Mouse (Mus musculus): ENCODE results near the gene Tbc1d4.
A peak's percentile ranks its signal among the peaks of the same experiment; 100 is the strongest.

Gene Tbc1d4

DNA sequence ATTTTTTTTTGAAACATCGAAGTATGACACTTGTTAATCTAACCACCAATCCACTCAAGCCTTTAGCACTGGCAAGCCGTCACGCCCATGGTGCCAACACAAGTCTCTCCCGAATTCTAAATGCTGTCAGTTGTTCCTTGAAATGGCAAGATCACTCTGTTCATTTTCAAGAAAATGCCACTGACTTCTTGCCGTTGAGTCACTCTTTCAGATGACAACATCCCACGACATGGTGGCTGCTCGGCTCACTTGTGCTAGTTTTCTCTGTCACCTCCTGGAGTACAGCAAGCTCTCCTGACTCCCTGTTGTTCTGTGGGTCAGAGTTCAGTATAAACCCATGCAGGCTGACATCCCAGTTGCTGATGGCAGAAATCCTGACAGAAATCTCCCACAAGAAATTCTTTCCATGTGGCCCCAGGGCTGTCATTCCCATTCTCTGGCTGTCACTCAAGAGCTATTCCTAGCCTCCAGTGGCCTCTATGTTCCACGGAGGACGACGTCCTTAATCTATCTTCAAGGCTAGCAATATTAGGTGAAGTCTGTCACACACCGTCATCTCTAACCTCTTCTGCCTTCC is 81.5 kb downstream of the Tbc1d4 start:
- DNase-seq: no peak

DNA sequence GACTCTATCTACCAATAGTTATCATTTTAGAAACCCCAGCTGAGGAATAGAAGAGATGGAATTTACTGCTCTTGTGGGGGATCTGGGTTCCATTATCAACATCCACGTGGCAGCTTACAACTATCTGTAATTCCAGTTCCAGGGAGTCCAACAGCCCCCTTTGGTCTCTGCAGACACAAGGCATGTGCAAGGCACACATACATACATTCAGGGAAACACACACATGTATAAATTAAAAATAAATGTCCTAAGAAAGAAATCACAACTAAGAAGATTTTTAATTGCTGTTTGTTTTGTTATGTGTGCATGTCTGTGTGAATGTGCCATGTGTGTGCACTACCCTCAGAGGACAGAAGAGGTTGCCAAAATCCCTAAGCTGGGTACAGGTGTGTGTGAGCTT is 82.5 kb downstream of the Tbc1d4 start:
- no peak for DNase-seq

DNA sequence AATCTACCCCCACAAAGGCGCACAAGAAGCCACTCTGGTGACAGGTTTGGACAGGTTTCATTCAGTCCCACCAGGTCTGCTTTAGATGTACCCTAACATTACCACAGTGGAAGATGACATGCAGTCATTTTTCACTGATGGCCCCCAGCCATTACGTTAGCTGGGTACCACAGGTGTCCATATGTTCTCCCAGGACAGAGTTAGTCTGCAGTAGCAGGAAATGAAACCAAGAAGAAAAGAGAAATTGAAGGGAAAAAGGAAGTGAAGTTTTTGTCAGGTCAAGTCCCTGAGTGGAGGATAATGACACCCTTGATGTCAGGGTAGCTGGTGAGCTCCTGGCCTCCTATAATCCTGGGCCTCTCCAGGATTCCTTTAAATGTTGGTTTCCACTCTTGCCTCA is 89.0 kb downstream of the Tbc1d4 start:
- DNase-seq: no peak

DNA sequence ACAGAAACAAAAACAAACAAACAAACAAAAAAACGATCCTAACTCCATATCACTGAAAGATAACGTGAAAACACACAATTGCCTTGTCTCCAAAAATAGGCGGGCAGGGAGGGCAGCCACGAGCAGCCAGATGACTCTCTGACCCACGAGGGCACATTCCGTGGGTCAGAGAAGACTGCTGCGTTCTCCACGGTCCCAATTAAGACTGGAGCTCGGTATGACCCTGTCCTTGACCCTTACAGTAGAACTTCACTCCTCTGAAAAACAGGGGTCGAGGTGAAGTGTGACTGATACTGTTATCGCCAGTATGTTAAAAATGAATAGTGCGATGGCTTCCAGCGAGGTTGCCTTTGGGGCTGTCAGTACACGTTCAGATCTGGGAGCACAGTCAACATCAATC is 90.7 kb downstream of the Tbc1d4 start:
- DNase-seq: no peak

DNA sequence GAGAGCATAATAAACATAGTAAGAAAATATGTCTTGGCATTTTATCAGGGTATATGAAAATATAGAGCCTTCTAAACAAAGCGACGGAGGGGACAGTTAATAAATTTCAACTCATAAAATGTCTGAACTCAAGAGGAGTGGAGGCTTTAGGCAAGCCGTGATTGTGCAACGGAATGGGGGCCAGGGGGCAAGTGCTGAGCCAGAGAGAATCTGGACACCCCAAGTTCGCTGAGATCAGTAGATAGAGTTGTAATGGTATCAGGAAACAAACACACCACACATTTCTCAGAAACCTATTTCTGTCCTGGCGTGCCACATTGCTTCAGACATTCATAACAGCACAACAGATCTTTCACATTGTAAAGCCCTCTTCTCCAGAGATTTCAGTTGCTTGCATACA is 91.2 kb downstream of the Tbc1d4 start:
- DNase-seq: no peak

DNA sequence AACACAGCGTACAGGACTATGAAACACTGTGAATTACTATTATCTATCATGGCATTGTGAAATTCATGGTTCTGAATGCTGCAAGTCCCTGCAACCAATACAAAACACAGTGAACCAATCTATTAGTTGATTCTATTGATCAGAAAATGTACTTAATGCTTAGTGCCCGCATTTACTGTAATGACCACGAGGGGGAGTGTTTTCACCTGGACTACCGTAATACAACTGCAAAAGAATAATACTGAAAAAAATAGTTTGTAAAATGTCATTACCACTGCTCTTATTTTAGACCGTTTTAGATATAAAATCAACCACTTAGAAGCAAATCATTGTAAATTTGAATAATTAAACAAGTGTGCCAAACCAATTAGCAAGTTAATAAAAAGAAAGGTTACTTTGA is 91.7 kb downstream of the Tbc1d4 start:
- peak; percentile 61 for DNase-seq

DNA sequence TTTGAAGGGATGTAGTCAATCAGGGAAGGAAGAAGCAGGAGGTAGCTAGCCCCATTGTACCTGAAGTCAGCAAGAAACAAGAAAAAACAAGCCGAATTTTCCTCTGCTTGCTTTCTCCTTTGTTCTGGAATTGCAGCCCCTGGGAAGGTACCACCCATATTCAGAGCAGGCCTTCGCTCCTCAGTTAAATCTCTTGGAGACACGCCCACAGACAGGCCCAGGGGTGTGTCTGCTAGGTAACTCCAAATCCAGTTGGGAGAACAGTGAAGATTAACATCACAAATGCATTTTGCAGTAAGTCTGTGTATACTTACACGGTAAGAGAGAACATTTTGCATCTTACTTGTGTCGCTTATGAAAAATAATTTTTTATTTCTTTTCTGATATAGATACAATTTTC is 92.1 kb downstream of the Tbc1d4 start:
- DNase-seq: no peak

DNA sequence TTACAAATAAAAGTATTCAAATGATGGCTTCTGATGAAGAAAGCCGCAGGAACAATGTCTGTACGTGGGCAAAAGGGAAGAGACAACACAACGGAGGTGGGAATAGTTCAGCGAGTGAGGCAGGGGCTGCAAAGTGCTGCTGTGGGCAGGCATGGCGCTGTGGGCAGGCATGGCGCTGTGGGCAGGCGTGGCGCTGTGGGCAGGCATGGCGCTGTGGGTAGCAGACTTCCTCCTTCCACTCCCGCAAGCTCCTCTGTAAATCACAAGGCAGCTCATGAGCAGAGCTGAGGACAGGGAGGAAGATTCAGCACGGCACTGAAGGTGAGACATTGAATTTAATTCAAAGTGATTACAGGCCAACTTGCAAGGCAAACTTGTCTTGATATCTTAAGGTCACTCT is 93.0 kb downstream of the Tbc1d4 start:
- no peak for DNase-seq

DNA sequence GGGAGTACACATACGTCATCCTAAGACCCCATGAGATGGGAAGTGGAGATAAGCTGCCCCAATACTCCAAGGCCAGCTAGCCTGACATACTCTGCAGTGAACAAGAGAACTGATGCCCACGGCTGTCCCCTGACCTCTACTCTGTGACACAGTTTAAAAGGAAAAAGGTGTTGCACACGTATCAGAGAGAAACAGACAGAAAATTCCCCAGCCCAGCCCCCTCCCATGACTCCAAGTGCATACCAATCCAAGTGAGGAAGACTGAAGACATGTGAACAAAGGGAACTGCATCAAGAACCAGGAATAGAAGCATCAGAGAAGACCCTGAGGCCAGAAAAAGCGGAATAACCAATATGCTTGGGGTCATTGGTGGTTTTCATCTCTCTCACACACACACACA is 93.7 kb downstream of the Tbc1d4 start:
- DNase-seq: no peak

DNA sequence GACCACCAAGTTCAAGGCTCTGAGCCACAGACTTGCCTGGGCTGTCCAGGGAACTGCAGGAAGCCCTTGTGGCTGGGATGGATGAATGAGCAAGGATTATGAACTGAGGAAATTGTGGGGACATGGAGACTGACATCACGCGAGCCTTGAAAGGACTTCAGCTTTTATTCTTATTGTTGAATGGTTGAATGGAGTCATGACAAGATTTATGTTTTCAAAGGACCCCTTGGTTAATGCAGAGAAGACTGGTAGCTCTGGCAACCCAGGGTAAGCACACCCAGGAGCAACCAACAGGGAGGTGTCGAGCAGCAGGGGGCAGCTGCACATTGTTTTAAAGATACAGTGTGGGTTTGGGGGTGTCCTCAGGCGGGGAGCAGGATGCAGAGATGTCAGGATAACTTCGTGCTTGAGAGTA is 94.4 kb downstream of the Tbc1d4 start:
- DNase-seq: no peak

DNA sequence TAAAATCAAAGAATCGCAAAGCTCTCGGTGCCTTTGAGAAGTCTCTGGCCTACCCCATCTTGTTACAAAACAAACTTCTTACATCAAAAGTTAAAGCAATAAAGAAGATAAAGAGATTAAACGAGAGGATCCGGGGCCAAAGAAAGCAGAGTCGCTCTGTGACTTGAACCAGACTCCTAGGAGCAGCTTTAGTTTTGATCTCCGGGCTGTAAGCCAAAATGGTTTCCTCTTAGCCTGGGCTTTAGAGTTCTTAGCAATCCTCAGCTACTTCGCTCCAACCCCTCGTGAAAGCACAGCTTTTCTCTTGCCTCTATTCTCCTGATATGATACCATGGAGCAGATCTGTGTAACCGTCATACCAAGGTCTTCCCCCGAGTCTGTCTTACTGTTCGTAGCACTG is 95.8 kb downstream of the Tbc1d4 start:
- DNase-seq: no peak

DNA sequence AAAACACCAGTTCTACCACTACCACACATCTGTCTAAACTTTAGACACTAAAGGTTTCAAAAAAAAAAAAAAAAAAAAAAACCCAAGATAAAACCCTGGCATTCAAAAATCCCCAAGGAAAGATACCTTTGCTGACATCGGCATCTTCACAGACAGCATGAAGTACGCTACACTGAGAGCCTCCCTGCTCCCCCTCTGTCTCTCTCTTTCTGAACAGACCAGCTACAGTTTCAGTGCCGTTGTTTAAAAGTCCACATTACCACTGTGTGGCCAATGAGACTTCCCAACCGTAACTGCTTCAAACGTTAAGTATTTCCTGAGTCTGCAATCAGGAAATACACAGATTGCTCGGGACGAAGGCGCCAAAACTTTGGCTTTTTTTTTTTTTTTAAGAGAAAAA is 97.6 kb downstream of the Tbc1d4 start:
- no peak for DNase-seq

DNA sequence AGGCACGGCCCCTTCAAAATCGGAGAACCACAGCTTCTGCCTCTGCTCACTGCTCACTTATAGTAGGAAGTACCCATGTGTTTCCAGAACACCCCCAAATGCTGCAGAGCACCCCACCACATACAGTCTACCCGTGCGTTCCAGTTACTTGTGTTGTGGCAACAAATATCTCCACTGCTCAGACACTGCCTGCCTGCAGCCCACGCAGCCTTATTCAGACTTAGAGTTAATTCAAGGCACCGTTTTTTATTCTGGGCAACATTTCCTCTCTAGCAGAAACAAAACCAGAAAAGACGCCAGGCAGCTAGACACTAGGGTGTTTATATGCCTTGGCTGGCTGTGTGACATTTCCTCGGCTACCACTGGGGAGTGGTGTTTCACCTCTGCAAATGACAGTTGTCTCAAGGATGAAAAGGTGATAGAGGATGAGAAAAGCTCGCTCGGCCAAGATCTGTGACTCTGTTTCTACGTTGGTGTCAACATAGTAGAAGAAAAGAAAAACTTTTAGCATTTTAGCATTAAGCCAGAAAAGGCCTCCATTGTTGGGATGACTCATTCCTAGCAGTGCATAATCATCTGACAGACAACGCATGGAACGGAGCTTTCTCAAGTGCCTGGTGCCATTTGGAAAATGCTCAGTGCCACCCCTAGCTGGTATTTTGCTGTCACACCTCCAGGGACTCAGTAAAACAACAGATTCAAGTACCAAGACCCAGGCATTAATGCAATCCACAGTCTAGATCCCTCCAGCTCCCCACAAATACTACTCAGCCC is 98.3 kb downstream of the Tbc1d4 start:
- no peak for DNase-seq

DNA sequence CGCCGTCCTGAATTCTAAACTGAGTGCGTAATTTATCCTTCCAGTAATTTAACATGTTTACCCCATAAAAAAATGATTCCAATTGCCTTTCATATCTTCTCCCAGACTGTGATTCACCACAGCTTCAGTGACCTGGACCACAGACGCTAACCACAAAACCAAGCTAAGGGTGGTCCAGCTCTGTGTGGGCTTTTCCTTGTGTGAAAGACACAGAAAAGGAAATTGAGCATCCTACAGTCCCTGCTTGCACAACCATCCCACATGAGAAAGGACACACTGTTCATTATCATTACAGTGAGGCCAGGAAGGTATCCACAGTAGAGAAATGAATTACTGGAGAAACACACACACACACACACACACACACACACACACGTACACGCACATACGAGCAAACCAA is 99.2 kb downstream of the Tbc1d4 start:
- no peak for DNase-seq

DNA sequence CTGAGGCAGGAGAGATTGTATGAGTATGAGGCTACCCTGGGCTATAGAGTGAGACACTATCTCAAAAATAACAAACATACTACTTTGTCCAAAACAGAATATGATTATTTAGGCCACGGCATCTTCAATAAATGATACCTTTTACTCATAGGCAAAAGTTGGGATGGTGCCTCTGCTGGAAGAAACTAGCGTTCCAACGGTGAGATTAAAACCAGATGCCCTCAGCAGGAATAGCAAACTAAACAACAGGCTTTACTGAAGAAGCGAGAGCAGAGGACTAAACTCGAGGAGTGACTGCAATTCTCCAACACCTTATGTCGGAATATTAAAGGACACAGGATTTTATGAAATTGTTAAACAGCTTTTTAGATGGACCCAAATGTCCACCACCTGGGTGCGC is 101.0 kb downstream of the Tbc1d4 start:
- no peak for DNase-seq

DNA sequence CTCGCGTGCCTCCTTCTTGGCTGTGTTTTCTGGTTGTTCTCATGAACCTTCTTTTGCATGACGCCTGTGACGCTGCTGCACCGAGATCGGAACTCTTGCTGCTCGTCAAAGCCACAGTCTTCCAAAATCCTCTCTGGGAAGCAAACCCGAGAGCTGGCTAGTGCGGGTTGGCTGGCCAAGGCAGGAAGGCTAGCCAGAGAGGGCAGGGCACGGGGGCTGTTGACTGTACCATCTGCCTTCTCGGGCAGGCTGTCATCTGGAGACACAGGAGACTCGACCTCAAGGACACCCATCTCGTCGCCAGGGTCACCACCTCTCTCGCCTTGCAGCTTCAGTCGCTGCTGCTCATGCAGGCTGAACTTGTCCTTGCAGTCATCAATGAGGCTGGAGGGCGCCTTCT is 101.8 kb downstream of the Tbc1d4 start:
- DNase-seq: no peak

DNA sequence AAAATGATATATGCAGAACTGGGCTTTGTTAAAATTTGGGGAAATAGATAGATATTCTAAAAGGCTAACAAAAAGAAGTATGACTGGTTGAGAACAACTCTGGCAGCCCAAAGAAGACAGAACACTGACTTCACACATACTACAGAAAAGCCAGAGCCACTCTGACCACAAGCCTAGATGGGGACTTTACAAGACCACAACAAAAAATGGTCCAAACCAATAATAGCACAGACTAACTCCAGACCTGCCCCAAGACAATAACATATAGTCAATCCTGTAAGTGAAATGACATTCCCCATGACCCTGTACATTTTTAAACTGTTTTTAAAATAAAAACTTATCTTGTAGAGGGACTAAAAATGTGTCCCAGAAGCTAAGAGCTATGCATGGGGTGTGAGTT is 103.2 kb downstream of the Tbc1d4 start:
- no peak for DNase-seq

DNA sequence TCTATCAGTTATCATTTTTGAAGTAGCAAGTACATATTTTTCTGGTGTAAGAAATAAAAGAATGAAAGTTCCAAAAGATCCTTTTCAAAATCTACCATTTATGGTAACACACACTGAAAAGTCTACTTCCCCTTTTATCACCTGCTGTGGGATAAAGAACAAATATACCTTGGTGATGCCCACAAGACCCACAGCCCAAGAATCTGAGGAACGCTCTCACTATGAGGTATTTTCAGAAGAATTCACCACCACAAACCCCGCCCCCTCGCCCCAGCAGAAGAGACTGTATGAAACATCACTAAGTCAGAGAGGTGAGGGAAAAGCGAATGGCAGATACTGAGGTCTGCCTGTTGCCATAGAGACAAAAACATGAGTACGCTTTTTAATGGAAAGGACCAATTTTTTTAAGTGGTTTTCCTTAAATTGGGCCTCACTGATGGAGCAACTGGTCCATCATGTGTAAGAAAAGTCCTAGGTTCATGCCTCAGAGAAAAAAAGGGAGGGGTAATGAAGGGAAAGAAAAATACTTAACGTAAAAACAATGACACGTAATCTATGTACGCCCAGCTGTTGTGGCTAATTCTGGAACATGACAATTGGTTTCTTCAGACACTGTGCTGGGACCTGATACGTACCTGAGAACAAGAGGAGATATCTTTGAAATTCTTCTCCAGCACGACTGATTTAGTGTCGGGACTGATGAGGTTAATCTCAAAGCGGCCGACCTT is 104.4 kb downstream of the Tbc1d4 start:
- no peak for DNase-seq

DNA sequence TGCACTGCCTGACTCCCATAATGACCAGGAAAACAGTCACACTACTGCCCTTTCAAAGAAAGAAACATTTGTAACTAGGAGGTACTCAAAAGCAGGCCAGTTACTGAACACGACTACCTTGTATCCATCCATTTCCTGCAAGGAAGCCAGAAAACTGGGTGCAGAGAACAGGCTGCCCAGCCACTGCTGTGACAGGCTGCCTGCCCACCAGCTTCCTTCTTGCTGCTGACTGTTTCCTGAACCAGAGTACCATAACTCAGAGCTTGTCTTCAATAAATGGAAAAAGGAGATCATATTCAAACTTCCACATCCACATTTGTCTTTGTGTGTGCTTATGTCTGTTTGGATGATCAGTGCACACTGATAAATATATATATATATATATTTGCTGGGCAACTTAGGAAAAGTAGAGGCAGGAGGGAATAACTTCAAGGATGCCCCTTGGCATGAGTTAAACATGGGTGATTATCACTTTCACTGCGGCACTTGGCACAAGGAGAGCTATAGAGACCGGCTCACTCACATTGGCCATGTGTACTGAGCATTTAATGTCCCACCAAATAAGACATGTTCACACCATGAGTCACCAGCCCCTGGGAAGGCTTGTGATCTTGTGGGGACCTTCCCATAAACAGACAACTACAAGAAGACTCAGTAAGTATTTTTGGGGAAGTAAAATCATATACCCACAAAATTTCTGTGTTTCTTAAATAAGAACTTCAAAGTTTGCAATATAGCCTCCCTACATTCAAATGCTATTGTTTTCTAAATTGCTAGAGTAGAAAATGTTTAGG is 105.6 kb downstream of the Tbc1d4 start:
- no peak for DNase-seq

DNA sequence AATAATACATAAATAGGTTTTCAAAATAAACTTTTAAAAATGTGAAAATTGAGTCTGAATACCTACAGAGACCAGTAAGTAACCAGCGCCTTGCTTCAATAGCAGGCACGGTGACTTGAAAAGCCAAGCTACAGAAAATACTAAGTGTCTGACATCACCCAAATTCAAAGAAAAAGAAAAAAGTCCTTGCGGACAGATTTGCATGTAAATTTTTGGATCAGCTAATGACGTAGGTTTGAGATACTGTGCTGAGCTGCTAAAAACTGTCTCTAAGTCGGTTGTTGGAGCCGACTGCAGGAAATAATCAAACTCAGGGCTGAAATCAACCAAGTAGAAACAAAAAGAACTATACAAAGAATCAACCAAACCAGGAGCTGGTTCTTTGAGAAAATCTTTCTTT is 107.1 kb downstream of the Tbc1d4 start:
- DNase-seq: no peak

DNA sequence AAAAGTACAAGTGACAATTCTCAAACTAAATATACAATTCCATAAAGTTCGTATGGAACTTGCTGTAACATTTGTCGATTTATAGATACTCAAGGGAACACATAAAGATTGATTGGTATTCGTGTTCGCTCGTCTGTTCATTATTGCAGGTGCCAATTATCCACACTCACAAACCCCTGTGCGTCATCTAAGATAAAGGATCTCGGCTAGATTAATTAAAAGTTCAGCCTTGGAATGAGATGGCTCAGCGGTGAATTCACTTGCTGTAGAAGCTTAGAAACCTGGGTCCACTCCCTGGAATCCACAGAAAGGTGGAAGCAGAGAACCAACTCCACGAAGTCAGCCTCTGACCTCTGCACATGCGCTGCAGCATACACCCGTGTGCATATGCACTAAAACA is 107.5 kb downstream of the Tbc1d4 start:
- no peak for DNase-seq

DNA sequence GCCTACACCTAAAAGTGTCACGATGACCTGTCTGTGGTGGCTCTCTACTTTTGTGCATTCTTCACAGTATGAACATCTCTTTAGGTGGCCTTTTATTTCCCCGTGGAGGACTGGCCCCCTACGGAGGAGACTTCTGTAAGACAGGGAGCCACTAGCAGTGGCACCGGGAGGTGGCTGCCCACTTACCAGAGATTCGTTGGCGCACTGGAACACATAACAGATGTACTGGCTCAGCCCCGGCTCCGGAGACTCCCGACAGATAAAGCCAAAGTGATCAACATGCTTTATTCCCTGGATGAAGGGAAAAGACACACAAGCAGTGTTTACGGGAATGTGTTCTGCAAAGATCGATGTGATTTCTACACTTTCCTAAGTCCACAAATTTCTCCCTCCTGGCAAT is 108.2 kb downstream of the Tbc1d4 start:
- DNase-seq: no peak

DNA sequence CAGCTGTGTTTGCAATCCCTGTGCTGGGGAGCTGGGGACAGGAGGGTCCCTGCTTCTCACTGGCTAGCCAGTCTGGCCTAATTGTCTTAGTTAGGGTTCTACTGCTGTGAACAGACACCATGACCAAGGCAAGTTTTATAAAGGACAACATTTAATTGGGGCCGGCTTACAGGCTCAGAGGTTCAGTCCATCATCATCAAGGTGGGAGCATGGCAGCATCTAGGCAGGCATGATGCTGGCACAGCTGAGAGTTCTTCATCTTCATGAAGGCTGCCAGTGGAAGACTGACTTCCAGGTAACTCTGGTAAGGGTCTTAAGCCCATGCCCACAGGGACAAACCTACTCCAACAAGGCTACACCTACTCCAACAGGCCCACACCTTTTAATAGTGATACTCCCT is 109.2 kb downstream of the Tbc1d4 start:
- DNase-seq: no peak
